Mouse (Mus musculus): ENCODE results near the gene Rnps1. TPM values are rescaled to one million over a fixed set of nuclear protein-coding genes. Genes with fewer than 3 reads are reported as not detected.
"Not testable (repeated sequence)": the region's sequence is repeated elsewhere in the genome, so short reads cannot be mapped to it uniquely, and the experiment has no call there.

Gene Rnps1
- polyA plus RNA-seq, 1 experiment from 2014 or later: 326 TPM

- peaks cover 78% of the 10 kb centered on the region for H3K36me3 ChIP-seq
- WGBS: 92% methylated on average over 12 of the region's 12 CpGs
- H3K4me3 ChIP-seq: no peak overlapping the region
- no peaks in the 10 kb centered on the region for H3K27me3 ChIP-seq
- H3K9ac ChIP-seq: no peak overlapping the region
- no peaks in the 10 kb centered on the region for H3K9me3 ChIP-seq (replicated peaks)
- ATAC-seq (ENCODE audit: low FRiP score): no peak
- no peak overlapping the region for H3K27ac ChIP-seq
- H3K4me2 ChIP-seq (replicated peaks): no peak overlapping the region
- no peaks in the 10 kb centered on the region for H3K4me1 ChIP-seq
Observed at GRCm38 (mm10) chr17:24407116-24407803, 7.1 kb upstream of the Rnps1 start.

- 36% methylated on average over 22 of the region's 22 CpGs for WGBS
- no peaks in the 10 kb centered on the region for H3K27me3 ChIP-seq
- peak overlapping the region; percentile 87 for H3K4me3 ChIP-seq
- ATAC-seq (ENCODE audit: low FRiP score): peak; percentile 21
- peak overlapping the region; percentile 69 for H3K9ac ChIP-seq
- peaks cover 32% of the 10 kb centered on the region for H3K4me1 ChIP-seq
- H3K36me3 ChIP-seq: peaks cover 45% of the 10 kb centered on the region
- peak overlapping the region; percentile 94 for H3K27ac ChIP-seq
- peak overlapping the region; percentile 98 for H3K4me2 ChIP-seq (replicated peaks)
- H3K9me3 ChIP-seq (replicated peaks): no peaks in the 10 kb centered on the region
Observed at GRCm38 (mm10) chr17:24413557-24414211, 681 bp upstream of the Rnps1 start.

- ATAC-seq (ENCODE audit: low FRiP score): peak; percentile 24
- WGBS: under 1% methylated on average over 21 of the region's 21 CpGs
- peaks cover 45% of the 10 kb centered on the region for H3K36me3 ChIP-seq
Observed at GRCm38 (mm10) chr17:24415011-24415410, 646 bp downstream of the Rnps1 start.

GRCm38 (mm10) chr17:24416051-24416652 lies 1.8 kb downstream of the Rnps1 start:
- peaks cover 32% of the 10 kb centered on the region for H3K4me1 ChIP-seq
- WGBS: 92% methylated on average over 3 of the region's 3 CpGs
- peak overlapping the region; percentile 87 for H3K4me3 ChIP-seq
- peaks cover 51% of the 10 kb centered on the region for H3K36me3 ChIP-seq
- no peaks in the 10 kb centered on the region for H3K27me3 ChIP-seq
- no peak for ATAC-seq (ENCODE audit: low FRiP score)
- peak overlapping the region; percentile 98 for H3K4me2 ChIP-seq (replicated peaks)
- peak overlapping the region; percentile 87 for H3K9ac ChIP-seq
- H3K9me3 ChIP-seq (replicated peaks): no peaks in the 10 kb centered on the region
- H3K27ac ChIP-seq: no peak overlapping the region

More at GRCm38 (mm10) chr17:24415011-24415410, 646 bp downstream of the Rnps1 start:
- no peaks in the 10 kb centered on the region for H3K9me3 ChIP-seq (replicated peaks)
- H3K4me2 ChIP-seq (replicated peaks): peak overlapping the region; percentile 98
- H3K4me1 ChIP-seq: peaks cover 32% of the 10 kb centered on the region
- no peaks in the 10 kb centered on the region for H3K27me3 ChIP-seq
- peak overlapping the region; percentile 87 for H3K4me3 ChIP-seq
- H3K9ac ChIP-seq: peak overlapping the region; percentile 87
- H3K27ac ChIP-seq: peak overlapping the region; percentile 94

- Histone ChIP-seq H3K36me3 (peaks cover 72% of the 10 kb centered on the region), H3K9ac (no peak overlapping the region), H3K4me2 (replicated peaks) (no peak overlapping the region), H3K4me3 (no peak overlapping the region), H3K9me3 (replicated peaks) (no peaks in the 10 kb centered on the region), H3K27me3 (no peaks in the 10 kb centered on the region), H3K4me1 (peaks cover 4% of the 10 kb centered on the region), H3K27ac (no peak overlapping the region)
- 94% methylated on average over 4 of the region's 4 CpGs for WGBS
- ATAC-seq (ENCODE audit: low FRiP score): no peak
Observed at GRCm38 (mm10) chr17:24423114-24423513, 8.7 kb downstream of the Rnps1 start.

GRCm38 (mm10) chr17:24424489-24424888 lies 10.1 kb downstream of the Rnps1 start:
- H3K27ac ChIP-seq: no peak overlapping the region
- no peaks in the 10 kb centered on the region for H3K27me3 ChIP-seq
- no peak overlapping the region for H3K4me2 ChIP-seq (replicated peaks)
- H3K9ac ChIP-seq: no peak overlapping the region
- H3K4me3 ChIP-seq: no peak overlapping the region
- no peak for ATAC-seq (ENCODE audit: low FRiP score)
- WGBS: 94% methylated on average over 5 of the region's 5 CpGs
- no peaks in the 10 kb centered on the region for H3K9me3 ChIP-seq (replicated peaks)
- H3K36me3 ChIP-seq: peaks cover 58% of the 10 kb centered on the region
- peaks cover 4% of the 10 kb centered on the region for H3K4me1 ChIP-seq

- H3K9ac ChIP-seq; H3K27ac ChIP-seq; H3K4me1 ChIP-seq; H3K9me3 ChIP-seq (replicated peaks); ATAC-seq (ENCODE audit: low FRiP score); H3K4me2 ChIP-seq (replicated peaks); H3K4me3 ChIP-seq; H3K27me3 ChIP-seq: not testable (repeated sequence)
- WGBS: 92% methylated on average over 6 of the region's 8 CpGs
- H3K36me3 ChIP-seq: peaks cover 49% of the 10 kb centered on the region
Observed at GRCm38 (mm10) chr17:24425326-24425725, 11.0 kb downstream of the Rnps1 start.

GRCm38 (mm10) chr17:24425905-24426304 lies 11.5 kb downstream of the Rnps1 start:
- ATAC-seq (ENCODE audit: low FRiP score): no peak
- Histone ChIP-seq H3K4me3 (0 out of 2 replicates have a peak overlapping the region, but pooled peaks have one; percentile 68), H3K4me2 (replicated peaks) (no peak overlapping the region), H3K4me1 (peaks cover 4% of the 10 kb centered on the region), H3K36me3 (peaks cover 46% of the 10 kb centered on the region), H3K27me3 (no peaks in the 10 kb centered on the region), H3K9ac (no peak overlapping the region), H3K27ac (peak overlapping the region; percentile 93), H3K9me3 (replicated peaks) (no peaks in the 10 kb centered on the region)
- WGBS: 95% methylated on average over 7 of the region's 7 CpGs

GRCm38 (mm10) chr17:24426471-24427169 lies 12.3 kb downstream of the Rnps1 start, which contains the start of gene Eci1:
Eci1 (plus strand) TSS chr17:24426641.
- no peaks in the 10 kb centered on the region for H3K9me3 ChIP-seq (replicated peaks)
- peak within 1 kb of the TSS; percentile 83 for H3K9ac ChIP-seq
- H3K36me3 ChIP-seq: peaks cover 39% of the 10 kb centered on the region
- H3K4me2 ChIP-seq (replicated peaks): peak within 1 kb of the TSS; percentile 59
- WGBS: under 1% methylated on average over 48 of the region's 48 CpGs
- ATAC-seq (ENCODE audit: low FRiP score): peak; percentile 96
- H3K27me3 ChIP-seq: no peaks in the 10 kb centered on the region
- peak within 1 kb of the TSS; percentile 68 for H3K4me3 ChIP-seq
- H3K27ac ChIP-seq: peak within 1 kb of the TSS; percentile 93
- H3K4me1 ChIP-seq: peaks cover 4% of the 10 kb centered on the region

GRCm38 (mm10) chr17:24427170-24427557 lies 12.8 kb downstream of the Rnps1 start:
- Histone ChIP-seq H3K4me2 (replicated peaks) (peak overlapping the region; percentile 59), H3K27me3 (no peaks in the 10 kb centered on the region), H3K4me1 (peaks cover 4% of the 10 kb centered on the region), H3K9me3 (replicated peaks) (no peaks in the 10 kb centered on the region), H3K9ac (peak overlapping the region; percentile 83), H3K36me3 (peaks cover 33% of the 10 kb centered on the region), H3K27ac (peak overlapping the region; percentile 93; the same call in 1 of the 2 replicates), H3K4me3 (peak overlapping the region; percentile 68)
- WGBS: 6% methylated on average over 8 of the region's 8 CpGs
- ATAC-seq (ENCODE audit: low FRiP score): no peak

- Histone ChIP-seq H3K9me3 (replicated peaks) (no peaks in the 10 kb centered on the region), H3K4me1 (peaks cover 4% of the 10 kb centered on the region), H3K9ac (no peak overlapping the region), H3K27ac (no peak overlapping the region), H3K36me3 (peaks cover 15% of the 10 kb centered on the region), H3K4me2 (replicated peaks) (no peak overlapping the region), H3K27me3 (no peaks in the 10 kb centered on the region), H3K4me3 (no peak overlapping the region)
- 86% methylated on average over 14 of the region's 14 CpGs for WGBS
- ATAC-seq (ENCODE audit: low FRiP score): no peak
Observed at GRCm38 (mm10) chr17:24429201-24429983, 15.0 kb downstream of the Rnps1 start.

All from hindbrain, embryonic 12.5 days (tissue).